Mouse (Mus musculus): Measurements from ENCODE around the gene Cd37.
A peak's percentile ranks its signal among the peaks of the same experiment; 100 is the strongest.
"Not testable (repeated sequence)": the region's sequence is repeated elsewhere in the genome, so short reads cannot be mapped to it uniquely, and the experiment has no call there.

Gene Cd37

DNA sequence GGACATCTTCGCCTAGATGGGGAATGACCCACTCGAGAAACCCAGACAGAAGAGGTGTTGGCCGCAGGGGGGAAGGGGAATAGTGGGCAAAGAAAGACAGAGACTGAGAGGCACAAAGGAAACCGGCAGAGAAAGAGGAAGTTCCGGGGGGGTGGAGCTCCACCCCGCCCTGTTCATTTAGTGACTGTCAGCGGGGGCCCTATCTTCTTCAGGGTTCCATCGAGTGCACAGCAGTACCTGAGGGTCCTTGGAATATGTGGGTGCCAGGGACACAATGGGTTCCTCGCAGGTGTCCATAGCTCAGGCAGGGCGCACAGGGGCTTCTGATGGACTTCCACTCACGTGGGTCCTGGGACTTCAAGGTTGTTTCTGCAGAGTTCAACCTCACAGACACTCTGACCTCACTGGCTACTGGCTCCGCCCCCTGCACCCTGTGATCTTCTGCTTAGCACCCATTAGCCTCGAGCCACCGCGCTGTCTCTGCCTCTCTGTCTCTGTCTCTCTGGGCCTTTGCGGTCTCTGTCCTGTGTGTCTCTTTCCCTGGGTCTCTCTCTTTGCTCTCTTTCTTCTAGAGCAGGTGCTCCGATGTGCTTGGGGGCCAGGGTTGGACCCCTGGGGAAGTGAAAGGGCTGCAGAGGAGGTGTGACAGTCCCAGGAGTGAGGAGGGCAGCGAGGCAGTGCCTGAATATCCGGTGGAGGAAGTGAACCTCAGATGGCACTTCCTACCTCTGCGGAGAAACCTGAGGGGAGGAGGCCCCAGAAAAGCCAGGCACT is at the start of gene Cd37:
Gene Cd37 (minus strand): TSS at position 393 of the 774 bp plus-strand sequence.
- no peak for DNase-seq (ENCODE audit: extremely low spot score, low spot score)

DNA sequence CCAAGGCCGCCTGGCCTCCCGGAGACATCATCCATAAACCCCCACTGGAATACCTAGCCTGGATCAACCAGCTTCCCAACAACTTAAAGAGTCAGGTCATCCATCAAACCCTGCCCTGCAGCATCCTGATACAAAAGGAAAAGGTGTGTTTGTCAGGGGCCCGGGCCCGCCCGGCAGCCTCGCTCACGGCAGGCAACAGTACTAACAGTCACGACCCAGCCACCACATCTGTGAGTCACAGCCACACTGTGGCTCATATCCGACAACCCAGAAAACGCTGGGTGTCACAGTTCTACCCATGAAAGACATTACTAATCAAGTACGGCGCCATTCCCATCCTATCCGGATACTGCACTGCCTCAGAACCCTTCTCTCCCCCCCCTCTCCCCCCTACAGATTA is 47.6 kb upstream of the Cd37 start:
- DNase-seq (ENCODE audit: extremely low spot score, low spot score): no peak

DNA sequence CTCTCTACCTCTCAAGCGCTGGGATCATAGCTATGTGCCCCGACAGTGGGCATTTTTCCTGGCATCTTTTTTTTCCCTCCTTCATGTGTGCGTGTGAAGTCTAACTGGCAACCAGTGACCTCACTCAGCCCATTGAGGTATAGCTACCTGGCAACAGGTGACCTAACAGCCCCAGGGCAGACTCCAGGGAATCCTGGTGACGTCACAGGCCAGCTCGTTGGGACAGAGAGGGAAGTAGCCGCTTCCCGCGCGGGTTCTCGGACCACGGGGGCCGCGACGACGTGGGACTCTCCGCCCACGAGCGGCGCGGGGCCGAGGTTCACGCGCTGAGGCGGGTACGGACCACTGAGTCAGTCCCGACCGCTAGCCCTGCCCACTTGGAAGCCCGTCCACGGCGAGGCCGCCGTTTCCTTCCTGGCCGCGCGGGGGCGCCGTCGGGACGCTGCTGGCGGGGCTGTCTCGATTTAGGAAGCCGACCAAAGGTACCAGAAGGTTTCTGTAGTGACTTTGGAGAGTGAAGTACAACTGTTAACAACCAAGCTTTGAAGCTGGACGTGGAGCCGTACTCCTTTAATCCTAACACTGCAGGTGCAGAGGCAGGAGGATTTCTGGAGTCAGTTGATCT is 38.3 kb upstream of the Cd37 start, which contains the start of gene Slc6a21:
Gene Slc6a21 (plus strand): TSS at position 378 of the 625 bp plus-strand sequence.
- DNase-seq (ENCODE audit: extremely low spot score, low spot score): peak; percentile 81

DNA sequence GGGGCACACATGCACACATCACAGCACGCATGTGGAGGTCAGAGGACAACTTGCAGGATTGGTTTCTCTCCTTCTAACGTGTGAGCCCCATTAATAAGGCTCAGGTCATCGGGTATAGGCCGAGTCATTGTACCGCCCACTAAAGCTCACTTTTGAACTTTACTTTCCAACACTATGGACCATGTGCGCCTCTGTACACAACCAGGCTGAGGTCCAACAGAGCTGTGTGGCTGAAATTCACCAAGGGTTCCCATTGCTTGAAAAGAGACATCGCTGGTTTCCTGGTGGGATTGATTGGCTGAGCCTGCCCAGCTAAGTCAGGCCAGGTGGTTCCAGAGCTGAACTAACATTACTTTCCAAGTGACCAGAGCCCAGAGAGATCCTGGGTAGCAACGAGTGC is 34.8 kb upstream of the Cd37 start:
- DNase-seq (ENCODE audit: extremely low spot score, low spot score): no peak

DNA sequence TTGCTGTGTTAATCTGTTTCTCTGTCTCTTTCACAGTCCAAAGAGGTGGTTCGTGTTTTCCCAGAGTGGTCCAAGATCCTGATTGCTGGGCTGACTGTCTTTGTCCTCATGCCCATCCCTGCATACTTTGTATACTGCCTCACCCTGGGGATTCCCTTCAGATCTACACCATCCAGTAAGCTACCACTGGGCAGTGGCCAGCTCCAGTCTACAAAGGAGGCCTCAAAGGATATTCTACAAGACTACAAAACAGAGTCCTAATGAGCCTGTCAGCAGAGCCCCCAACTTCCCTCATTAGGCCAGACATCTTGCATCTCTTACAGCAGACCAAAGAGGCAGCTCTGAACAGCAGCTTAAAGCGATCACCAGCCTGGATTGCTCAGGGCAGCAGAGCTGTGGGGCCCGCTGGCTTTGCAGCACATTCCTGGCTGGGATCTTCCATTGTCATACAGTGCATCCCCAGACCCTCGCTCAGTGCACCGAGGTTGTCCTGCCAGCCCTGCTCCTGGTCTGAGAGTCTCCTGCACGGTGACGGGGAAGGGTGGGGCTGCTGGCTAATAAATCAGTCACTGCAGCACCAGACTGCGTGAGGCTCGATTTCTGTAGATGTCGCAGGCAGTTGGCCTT is 34.0 kb upstream of the Cd37 start:
- no peak for DNase-seq (ENCODE audit: extremely low spot score, low spot score)

DNA sequence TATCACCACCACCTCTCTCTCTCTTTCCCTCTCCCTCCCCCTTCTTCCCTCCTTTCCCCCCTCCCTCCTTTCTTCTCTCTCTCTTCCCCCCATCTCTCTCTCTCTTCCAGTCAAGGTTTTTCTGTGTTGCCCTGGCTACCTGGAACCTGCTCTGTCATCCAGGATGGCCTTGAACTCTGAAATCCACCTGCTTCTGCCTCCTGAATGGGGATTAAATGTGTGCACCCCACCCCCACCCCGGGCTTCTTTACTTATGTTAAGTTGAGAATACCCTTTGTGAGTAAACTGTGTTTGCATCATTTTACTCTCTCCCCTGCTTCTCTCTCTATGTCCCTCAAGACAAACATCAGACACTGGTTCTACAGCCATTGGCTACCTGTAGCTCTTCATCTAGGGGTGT is 26.6 kb upstream of the Cd37 start:
- DNase-seq (ENCODE audit: extremely low spot score, low spot score): no peak

DNA sequence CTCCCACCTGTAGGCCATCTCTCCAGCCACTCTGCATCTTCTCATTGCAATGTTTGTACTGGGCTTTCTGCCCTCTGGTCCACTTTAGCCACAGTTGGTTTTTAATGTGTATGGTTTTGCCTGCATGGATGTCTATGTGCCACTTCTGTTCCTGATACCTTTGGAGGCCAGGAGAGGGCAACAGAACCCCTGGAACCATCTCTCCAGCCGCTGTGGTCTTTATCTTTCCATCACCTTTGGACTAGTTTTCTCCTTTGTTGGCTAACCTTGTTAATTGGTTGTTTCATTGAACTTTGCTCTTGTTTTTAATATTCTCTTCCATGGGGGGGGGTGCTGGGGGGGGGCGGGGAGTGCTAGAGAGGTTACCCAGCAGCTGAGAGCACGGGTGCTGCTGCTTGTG is 25.4 kb upstream of the Cd37 start:
- DNase-seq (ENCODE audit: extremely low spot score, low spot score): no peak

DNA sequence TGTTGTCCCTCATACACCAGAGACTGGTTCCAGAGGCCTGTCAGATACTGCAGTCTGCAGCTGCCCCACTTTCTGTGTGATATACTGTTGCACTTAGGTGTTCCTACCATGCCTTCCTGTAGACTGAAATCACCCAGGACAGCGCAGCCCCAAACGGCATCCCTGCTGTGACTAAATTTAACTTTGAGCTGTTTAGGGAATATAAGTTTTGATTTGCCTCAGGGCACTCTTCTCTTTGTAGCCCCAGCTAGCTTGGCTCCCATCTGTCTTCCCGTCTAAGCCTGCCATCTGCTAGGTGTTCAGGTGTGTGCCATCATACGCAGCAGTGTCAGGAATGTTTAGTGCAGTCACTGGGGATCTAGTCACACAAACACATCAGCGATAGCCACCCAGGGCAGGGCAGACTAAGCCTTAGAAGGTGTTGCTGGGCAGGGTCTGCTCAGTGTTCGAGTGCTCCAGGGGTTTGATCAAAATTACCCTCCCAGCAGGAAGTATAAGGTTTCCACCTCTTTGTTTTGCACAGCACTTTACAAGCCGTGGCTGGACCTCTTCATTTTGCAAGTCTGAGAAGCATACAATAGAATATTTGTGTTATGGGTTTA is 24.2 kb upstream of the Cd37 start:
- DNase-seq (ENCODE audit: extremely low spot score, low spot score): no peak

DNA sequence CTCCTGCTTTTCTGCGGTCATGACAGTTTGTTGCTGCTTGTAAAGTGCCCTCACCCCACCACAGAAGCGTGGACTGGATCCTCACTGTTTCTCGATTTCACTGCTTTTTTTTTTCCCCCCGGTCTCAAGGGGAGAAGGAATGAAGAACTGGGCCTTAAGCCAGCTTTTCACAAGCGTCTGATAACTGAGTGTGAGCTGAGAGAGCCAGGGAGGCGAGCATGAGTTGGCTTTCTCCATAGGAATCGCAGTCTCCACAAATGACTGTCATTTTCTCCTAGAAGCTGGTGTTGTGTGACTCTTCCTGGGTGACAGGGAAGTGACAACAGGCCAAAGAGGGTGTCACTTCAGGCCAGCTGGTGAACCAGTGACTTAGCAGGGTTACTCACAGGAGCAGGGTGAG is 23.4 kb upstream of the Cd37 start:
- DNase-seq (ENCODE audit: extremely low spot score, low spot score): no peak

DNA sequence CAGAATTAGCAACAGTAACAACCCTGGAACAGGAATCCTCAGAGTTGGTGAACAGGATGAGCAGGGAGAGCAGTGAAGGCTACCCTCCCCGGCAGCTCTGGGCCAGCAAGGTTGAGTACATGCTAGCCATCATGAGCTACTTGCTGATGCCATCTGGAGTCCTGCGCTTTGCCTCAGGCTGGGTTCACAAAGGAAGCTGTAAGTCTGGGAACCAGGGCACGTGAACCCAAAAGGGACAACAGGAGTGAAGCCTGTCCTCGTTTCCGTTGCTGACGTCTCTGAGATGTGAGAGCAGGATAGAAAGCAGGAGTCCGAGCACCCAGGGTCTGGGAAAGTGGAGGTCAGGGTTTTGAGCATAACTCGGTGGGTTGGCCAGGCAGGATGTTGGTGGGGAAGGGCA is 20.4 kb upstream of the Cd37 start:
- no peak for DNase-seq (ENCODE audit: extremely low spot score, low spot score)

DNA sequence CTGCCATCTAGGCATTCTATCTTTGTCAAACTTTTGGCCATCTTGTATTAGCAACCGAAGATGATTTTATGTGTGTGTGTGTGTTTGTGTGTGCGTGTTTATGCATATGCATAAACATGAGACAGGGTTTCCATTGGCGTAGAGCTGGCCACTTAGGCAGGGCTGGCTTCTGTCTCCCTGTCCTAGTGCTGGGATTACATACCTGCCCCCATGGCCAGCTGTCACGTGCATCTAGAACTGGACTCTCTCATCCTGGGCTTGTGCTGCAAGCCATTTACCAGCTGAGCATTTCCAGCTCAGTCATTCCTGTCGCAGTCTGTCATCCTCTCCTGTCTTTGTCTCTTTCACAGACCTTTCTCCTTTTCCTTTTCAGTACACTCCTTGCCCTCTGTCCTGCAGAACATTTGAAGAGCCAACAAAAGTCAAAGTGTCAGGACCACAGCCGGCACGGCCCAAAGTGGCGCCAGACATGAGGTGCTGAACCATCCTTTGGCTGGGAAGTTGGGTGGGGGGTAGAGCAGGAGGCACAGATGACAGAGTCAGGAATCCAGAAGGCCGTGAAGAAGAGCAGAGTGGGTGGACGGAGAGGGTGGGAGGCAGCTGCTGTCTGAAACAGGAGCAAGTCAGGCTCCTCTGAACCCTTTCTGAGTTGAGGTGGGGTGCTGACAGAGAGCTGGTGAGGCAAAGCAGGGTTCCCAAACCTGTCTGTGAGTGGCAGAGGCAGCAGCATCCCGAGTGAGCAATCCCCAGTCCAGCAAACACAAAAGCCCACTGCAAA is 18.3 kb upstream of the Cd37 start:
- no peak for DNase-seq (ENCODE audit: extremely low spot score, low spot score)

DNA sequence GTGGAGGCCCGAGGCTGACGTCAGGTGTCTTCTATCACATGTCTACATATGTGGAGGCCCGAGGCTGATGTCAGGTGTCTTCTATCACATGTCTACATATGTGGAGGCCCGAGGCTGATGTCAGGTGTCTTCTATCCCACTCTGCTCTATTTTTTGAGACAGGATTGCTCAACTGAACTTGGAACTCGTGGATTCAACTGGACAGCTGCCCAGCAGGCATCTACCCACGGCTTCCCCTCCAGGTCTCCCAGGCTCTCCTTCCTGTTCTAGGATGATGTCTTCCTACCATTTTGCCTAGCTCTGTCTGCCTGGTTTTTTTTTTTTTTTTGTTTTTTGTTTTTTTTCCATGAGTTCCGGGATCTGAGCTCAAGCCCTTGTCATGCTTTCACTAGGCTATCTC is 16.9 kb upstream of the Cd37 start:
- DNase-seq (ENCODE audit: extremely low spot score, low spot score): not testable (repeated sequence)

DNA sequence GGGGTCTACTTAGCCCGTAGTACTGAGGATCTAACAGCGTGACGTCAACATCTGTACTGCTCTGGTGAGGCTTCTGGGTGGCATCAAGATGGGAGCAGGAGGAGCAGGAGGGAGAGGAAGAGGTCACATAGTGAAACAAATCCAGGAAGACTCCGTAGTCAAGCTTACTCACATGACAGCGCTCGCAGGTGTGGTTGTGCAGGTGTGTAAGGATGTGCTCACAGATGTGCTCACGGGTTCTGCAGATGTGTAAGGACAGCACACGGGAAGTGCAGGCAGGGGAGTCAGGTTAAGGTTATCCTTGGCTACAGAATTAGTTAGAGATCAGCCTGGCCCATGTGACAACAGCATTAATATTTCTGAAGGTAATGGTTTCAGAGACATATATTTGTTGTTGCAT is 14.9 kb upstream of the Cd37 start:
- DNase-seq (ENCODE audit: extremely low spot score, low spot score): no peak

DNA sequence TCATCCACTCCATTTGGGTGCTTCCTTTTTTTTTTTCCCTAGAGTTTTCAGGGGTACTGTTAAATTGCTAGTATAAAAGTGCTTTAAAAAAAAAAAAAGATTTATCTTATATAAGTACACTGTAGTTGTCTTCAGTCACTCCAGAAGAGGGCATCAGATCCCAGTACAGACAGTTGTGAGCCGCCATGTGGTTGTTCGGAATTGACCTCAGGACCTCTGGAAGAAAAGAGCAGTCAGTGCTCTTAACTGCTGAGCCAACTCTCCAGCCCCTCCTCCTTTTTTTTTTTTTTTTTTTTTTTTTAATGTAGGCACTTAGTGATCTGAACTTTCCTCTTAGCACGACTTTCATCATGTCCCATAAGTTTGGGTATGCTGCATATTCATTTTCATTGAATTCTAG is 8.8 kb upstream of the Cd37 start:
- no peak for DNase-seq (ENCODE audit: extremely low spot score, low spot score)

DNA sequence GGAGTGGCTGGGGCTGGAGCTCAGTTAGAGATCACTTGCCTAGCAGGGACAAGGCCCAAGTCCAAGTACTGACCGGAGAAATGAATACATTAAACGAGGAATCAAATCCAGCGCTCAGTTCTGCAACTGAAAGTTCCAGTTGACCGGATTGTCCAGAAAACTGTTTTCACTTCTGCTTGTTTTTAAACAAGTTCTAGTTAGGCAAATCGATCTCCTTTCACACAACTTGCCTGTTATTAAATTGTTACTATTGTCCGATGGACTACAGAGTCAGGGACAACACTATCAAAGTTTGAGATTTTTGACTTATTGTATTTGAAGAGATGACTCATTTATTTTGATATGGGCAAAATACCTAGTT is 2.5 kb upstream of the Cd37 start:
- no peak for DNase-seq (ENCODE audit: extremely low spot score, low spot score)

DNA sequence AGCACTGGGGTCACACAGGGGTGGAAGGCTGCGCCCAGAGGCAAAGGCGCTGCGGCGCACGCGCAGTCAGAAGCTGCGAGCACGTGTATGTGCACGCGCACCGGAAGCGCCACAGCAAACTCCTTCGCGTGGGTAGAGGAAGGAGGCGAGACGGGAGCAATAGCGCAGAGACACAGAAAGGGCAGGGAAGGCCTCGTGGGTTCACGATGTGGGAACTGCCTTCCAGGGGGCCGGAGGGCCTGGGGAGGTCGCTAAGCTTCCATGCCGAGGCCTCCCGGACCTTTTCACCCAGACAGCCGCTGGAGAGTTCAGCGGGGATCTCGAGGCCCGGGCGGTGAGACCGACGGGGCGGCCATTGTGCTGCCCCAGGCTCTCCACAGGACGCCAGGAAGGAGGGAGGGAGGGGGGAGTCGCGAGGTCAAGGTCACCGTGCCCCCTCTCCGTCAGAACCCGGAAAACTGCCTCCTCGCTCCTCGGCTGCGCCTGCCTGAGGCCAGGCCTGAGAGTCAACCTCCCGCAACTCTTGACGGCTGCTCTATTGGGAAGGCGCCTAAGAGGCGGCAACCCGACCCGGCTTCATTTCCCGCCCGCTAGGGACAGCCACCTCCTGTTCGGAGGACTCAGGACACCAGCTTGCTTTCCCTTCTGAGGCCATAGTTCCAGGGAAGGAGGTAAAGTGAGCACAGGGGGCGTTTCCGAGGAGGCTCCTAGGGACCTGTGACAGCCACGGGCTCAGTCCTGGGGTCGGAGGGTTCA is 1.9 kb upstream of the Cd37 start, which contains the start of gene Slc6a16:
Gene Slc6a16 (plus strand): TSS at position 453 of the 756 bp plus-strand sequence.
- peak; percentile 63 for DNase-seq (ENCODE audit: extremely low spot score, low spot score)

DNA sequence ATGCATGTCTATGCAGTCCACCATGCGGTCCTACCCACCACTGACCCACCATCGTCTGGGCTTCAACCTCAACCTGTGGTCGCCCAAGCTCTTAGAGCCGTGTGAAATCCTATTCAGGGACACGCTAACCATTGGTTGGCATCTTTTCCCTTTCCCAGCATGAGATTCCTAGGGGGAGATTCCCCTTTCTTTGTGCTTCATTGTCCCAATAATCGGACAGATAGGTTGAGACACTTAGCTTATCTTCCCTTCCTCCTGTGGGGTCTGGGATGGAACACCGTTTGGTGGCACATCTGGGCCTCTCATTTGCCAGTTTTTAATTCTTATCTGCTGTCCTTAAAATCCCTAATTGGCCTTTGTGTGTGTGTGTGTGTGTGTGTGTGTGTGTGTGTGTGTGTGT is 1.2 kb upstream of the Cd37 start:
- DNase-seq (ENCODE audit: extremely low spot score, low spot score): no peak

DNA sequence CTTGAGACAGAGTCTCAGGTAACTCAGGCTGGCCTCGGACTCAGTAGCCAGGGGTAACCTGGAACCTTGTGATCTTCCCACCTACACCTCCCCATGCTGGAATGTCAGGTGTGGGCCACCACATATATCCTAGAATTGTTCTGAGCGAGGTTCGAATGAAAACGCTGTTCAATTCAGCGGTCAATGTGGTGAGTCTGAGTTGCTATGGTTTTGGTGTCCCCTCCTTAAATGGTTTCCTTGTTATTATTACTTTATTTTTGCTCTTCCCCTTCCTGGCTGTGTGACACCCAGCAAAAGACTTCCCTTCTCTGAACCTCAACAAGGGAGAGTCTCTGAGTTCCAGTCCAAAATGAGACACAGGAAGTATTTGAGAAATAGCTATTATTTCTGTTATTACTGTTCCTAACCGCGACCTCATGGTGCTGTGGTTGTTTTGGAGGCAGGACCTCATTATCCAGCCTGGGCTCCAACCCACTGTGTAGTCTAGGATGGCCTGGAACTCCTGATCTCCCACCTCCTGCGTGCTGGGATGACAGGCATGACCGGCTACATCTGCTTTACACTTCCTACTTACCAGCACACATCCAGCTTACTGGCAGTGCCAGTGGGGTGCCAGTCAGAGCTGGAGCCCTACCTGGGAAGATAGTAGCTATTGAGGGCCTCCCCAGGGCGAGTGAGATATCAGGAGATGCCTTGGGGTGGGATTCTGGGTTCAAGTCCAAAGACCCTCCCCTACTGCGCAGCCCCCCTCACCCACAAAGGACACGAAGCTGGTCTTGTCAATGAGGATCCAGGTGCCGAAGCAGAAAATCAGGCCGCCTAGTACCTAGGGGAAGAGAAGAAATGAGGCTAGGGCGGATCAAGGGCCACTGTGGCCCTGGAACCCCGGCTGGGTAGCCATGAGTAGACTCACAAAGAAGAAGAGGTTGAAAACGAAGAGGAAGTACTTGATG is 892 bp downstream of the Cd37 start:
- no peak for DNase-seq (ENCODE audit: extremely low spot score, low spot score)

DNA sequence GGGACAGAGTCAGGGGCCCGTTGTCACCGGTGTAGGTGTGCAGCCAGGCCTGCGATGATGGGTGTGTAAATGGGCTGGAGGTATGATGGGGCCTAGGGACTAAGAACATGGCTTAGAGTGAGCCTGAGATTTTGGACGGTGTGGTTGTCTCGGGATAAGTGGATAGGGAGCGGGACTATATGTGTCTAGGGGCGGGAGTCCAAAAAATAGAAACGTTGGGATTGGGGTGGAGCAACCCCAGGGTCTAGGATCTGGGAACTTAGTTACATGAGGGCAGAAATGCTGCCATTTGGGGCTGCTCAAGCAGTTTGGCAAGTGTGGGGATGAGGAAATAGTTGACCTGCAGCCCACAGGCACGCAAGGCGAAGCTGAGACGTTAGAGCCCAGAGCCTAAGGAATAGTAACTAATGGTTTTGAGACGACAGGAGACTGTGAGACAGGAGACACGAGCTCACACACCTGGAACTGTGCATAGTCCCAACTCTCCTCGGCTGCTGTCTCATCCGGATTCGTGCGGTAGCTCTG is 3.2 kb downstream of the Cd37 start:
- DNase-seq (ENCODE audit: extremely low spot score, low spot score): no peak

Measured in neural tube, embryonic 10.5 days (tissue).